Mouse (Mus musculus): ENCODE data around the gene Sost. TPM values are rescaled to one million over a fixed set of nuclear protein-coding genes. Genes with fewer than 3 reads are reported as not detected.

Sost gene
- polyA plus RNA-seq, 1 experiment from 2014 or later = 0.63 TPM

DNA sequence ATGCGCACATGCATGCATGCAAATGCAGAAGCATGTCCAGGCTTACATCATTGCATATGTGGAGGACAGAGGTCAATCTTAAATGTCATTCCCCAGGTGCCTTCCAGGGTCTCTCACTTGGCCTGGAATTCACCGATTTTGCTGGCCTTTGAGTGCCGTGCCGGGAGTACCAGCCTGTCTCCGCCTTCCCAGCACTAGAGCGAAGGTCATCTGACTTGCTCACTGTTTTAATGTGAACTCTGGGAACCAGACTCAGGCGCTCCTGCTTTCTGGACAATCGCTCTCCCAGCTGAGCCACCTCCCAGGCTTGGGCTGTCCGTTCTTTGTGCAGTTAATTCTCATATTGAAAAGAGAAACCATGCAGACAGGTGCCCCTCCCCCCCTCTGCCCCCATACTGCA, 39.5 kb upstream of the Sost start:
- no peak overlapping the region for H3K27ac ChIP-seq (ENCODE audit: low read length)
- no peaks in the 10 kb centered on the region for H3K27me3 ChIP-seq (ENCODE audit: control insufficient read depth, insufficient read depth, low read depth, low read length)
- no peaks in the 10 kb centered on the region for H3K4me1 ChIP-seq (replicated peaks; ENCODE audit: control insufficient read depth, insufficient read depth, low read length)
- no peak overlapping the region for H3K4me2 ChIP-seq (ENCODE audit: low read depth, low read length)
- 66% methylated on average over 9 of the region's 9 CpGs for WGBS
- no peak for ATAC-seq (ENCODE audit: low read depth)
- H3K9me3 ChIP-seq (ENCODE audit: control insufficient read depth, low read length) = no peaks in the 10 kb centered on the region
- H3K4me3 ChIP-seq (ENCODE audit: low read length) = no peak overlapping the region
- no peak overlapping the region for H3K9ac ChIP-seq (ENCODE audit: low read length)
- no peaks in the 10 kb centered on the region for H3K36me3 ChIP-seq (ENCODE audit: control insufficient read depth, insufficient read depth, low read length)

DNA sequence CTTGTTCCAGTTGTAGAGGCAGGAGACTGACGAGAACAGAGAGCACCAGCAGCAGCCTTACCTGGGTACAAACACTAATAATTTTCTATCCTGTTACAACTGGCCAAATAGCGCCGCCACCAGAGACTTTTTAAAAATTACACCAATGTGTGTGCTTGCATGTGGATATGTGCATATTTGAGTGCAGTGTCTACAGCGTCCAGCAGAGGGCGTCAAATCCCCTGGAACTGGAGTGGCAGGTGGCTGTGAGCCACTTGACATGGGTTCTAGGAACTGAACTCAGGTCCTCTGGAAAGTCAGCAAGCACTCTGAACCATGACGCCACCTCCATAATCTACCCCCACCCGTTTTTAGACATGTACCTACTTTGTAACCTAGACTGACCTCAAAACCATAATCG, 37.4 kb upstream of the Sost start:
- no peak for ATAC-seq (ENCODE audit: low read depth)

DNA sequence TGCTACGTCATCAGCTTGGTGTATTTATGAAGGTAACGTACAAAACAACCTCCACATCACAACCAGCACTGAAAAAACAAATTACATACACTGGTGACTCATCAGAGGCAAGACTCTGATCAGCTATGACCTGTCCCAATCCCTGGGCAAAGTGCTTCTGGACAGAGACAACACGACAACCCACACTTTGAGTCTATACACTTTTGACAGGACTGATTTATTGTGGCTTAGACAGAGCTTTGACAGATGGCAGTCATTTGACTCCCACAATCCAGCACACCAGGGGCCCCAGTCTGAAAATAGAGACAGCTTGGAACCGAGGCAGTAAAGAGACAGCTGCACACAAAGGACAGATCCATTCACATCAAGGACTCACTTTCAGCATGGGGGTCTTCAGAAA, 32.7 kb upstream of the Sost start:
- Histone ChIP-seq H3K9ac (ENCODE audit: low read length) (no peak overlapping the region), H3K36me3 (ENCODE audit: control insufficient read depth, insufficient read depth, low read length) (no peaks in the 10 kb centered on the region), H3K27ac (ENCODE audit: low read length) (no peak overlapping the region), H3K9me3 (ENCODE audit: control insufficient read depth, low read length) (no peaks in the 10 kb centered on the region), H3K4me2 (ENCODE audit: low read depth, low read length) (no peak overlapping the region), H3K4me3 (ENCODE audit: low read length) (no peak overlapping the region), H3K4me1 (replicated peaks; ENCODE audit: control insufficient read depth, insufficient read depth, low read length) (no peaks in the 10 kb centered on the region), H3K27me3 (ENCODE audit: control insufficient read depth, insufficient read depth, low read depth, low read length) (no peaks in the 10 kb centered on the region)
- 56% methylated on average over 4 of the region's 4 CpGs for WGBS
- no peak for ATAC-seq (ENCODE audit: low read depth)

More for the DNA sequence above, 37.4 kb upstream of the Sost start:
- Histone ChIP-seq H3K27me3 (ENCODE audit: control insufficient read depth, insufficient read depth, low read depth, low read length) (no peaks in the 10 kb centered on the region), H3K9me3 (ENCODE audit: control insufficient read depth, low read length) (no peaks in the 10 kb centered on the region), H3K4me2 (ENCODE audit: low read depth, low read length) (no peak overlapping the region), H3K36me3 (ENCODE audit: control insufficient read depth, insufficient read depth, low read length) (no peaks in the 10 kb centered on the region), H3K4me1 (replicated peaks; ENCODE audit: control insufficient read depth, insufficient read depth, low read length) (no peaks in the 10 kb centered on the region), H3K9ac (ENCODE audit: low read length) (no peak overlapping the region), H3K27ac (ENCODE audit: low read length) (no peak overlapping the region), H3K4me3 (ENCODE audit: low read length) (no peak overlapping the region)
- WGBS = 87% methylated on average over 8 of the region's 8 CpGs

DNA sequence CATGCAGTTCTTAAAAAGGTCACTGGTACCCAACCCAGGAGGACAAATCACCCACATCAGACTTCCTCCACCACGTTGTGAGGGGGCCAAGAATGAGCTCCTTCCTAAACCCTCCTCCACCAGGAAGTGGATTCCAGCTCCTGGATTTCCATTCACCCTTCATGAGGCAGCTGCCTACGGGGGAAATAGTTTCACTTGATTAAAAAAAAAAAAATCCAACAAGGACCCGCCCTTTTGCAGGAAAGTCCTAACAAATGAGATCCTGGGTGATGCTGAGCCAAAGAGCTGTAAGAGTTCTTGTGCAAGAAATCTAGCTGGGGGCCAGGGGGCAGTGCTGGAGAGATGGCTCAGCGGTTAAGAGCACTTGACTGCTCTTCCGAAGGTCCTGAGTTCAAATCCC, 31.4 kb upstream of the Sost start:
- Histone ChIP-seq H3K36me3 (ENCODE audit: control insufficient read depth, insufficient read depth, low read length) (no peaks in the 10 kb centered on the region), H3K9me3 (ENCODE audit: control insufficient read depth, low read length) (no peaks in the 10 kb centered on the region), H3K4me3 (ENCODE audit: low read length) (no peak overlapping the region), H3K4me1 (replicated peaks; ENCODE audit: control insufficient read depth, insufficient read depth, low read length) (no peaks in the 10 kb centered on the region), H3K27ac (ENCODE audit: low read length) (no peak overlapping the region), H3K27me3 (ENCODE audit: control insufficient read depth, insufficient read depth, low read depth, low read length) (no peaks in the 10 kb centered on the region), H3K9ac (ENCODE audit: low read length) (no peak overlapping the region), H3K4me2 (ENCODE audit: low read depth, low read length) (no peak overlapping the region)
- ATAC-seq (ENCODE audit: low read depth) = peak; percentile 17; the same call in 1 of the 2 replicates
- 38% methylated on average over 5 of the region's 5 CpGs for WGBS

DNA sequence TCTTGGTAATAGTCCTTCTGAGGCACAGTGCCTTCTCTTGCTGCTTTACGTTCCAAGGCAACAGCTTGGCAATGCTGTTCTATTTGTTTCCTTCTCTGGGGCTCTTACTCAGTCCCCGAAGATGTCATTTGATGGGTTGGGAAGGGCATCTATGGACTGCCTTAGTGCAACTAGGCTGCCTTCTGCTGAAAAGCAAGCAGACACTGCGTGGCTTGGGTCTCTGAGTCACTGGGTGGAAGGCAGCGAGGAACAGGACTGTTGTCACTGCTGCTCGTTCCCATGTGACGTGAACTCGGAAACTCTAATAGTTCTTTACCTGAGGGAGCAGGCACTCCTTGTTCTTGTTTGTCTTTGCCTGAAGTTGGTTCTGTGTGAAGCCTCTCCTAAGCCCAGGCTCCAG, 29.1 kb upstream of the Sost start:
- H3K36me3 ChIP-seq (ENCODE audit: control insufficient read depth, insufficient read depth, low read length) = no peaks in the 10 kb centered on the region
- H3K9me3 ChIP-seq (ENCODE audit: control insufficient read depth, low read length) = no peaks in the 10 kb centered on the region
- no peak overlapping the region for H3K27ac ChIP-seq (ENCODE audit: low read length)
- H3K4me2 ChIP-seq (ENCODE audit: low read depth, low read length) = no peak overlapping the region
- 82% methylated on average over 7 of the region's 7 CpGs for WGBS
- H3K4me3 ChIP-seq (ENCODE audit: low read length) = no peak overlapping the region
- no peak for ATAC-seq (ENCODE audit: low read depth)
- no peaks in the 10 kb centered on the region for H3K4me1 ChIP-seq (replicated peaks; ENCODE audit: control insufficient read depth, insufficient read depth, low read length)
- H3K27me3 ChIP-seq (ENCODE audit: control insufficient read depth, insufficient read depth, low read depth, low read length) = no peaks in the 10 kb centered on the region
- H3K9ac ChIP-seq (ENCODE audit: low read length) = no peak overlapping the region

DNA sequence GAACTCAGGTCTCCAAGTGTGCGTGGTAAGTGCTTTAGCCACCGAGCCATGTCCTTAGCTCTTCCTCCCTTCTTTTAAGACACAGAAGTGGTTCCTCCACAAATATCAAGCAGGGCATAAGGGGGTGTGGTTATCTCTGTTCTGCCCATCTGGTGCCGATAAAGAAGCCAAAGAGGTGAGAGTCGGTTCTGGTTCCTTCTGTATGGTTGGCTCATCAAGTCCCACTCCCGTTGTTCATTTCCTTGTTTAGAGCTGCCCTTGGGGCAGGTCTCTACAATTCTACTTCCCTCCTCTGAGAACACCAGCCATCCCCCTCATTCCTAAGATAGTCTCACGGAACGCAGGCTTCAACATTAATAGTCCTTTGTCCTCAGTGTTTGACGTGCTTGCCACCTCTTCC, 27.3 kb upstream of the Sost start:
- Histone ChIP-seq H3K9me3 (ENCODE audit: control insufficient read depth, low read length) (no peaks in the 10 kb centered on the region), H3K4me2 (ENCODE audit: low read depth, low read length) (no peak overlapping the region), H3K27me3 (ENCODE audit: control insufficient read depth, insufficient read depth, low read depth, low read length) (no peaks in the 10 kb centered on the region), H3K4me3 (ENCODE audit: low read length) (no peak overlapping the region), H3K36me3 (ENCODE audit: control insufficient read depth, insufficient read depth, low read length) (no peaks in the 10 kb centered on the region), H3K9ac (ENCODE audit: low read length) (no peak overlapping the region), H3K4me1 (replicated peaks; ENCODE audit: control insufficient read depth, insufficient read depth, low read length) (no peaks in the 10 kb centered on the region), H3K27ac (ENCODE audit: low read length) (no peak overlapping the region)
- 47% methylated on average over 8 of the region's 8 CpGs for WGBS
- ATAC-seq (ENCODE audit: low read depth) = peak; percentile 28; the same call in 1 of the 2 replicates

DNA sequence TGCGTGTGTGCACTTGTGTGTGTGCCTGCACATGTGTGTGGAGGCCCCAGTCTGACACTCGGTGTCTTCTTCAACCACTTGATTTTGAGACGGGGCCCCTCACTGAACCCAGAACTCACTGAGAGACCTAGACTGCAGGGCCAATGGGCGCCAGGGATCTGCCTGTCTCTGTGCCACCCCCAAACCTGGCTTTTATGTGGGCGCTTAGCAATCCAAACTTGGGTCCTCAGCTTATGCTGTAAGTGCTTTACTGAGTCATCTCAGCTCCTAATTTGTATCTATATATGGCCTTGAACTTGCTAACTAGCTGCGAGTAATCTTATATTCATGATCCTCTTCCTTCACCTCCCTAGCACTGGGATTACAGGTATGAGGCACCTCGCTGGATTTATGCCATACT, 25.6 kb upstream of the Sost start:
- no peaks in the 10 kb centered on the region for H3K4me1 ChIP-seq (replicated peaks; ENCODE audit: control insufficient read depth, insufficient read depth, low read length)
- H3K27ac ChIP-seq (ENCODE audit: low read length) = no peak overlapping the region
- no peaks in the 10 kb centered on the region for H3K27me3 ChIP-seq (ENCODE audit: control insufficient read depth, insufficient read depth, low read depth, low read length)
- ATAC-seq (ENCODE audit: low read depth) = no peak
- H3K9me3 ChIP-seq (ENCODE audit: control insufficient read depth, low read length) = no peaks in the 10 kb centered on the region
- no peak overlapping the region for H3K9ac ChIP-seq (ENCODE audit: low read length)
- WGBS = 86% methylated on average over 7 of the region's 7 CpGs
- H3K36me3 ChIP-seq (ENCODE audit: control insufficient read depth, insufficient read depth, low read length) = no peaks in the 10 kb centered on the region
- no peak overlapping the region for H3K4me2 ChIP-seq (ENCODE audit: low read depth, low read length)
- no peak overlapping the region for H3K4me3 ChIP-seq (ENCODE audit: low read length)

DNA sequence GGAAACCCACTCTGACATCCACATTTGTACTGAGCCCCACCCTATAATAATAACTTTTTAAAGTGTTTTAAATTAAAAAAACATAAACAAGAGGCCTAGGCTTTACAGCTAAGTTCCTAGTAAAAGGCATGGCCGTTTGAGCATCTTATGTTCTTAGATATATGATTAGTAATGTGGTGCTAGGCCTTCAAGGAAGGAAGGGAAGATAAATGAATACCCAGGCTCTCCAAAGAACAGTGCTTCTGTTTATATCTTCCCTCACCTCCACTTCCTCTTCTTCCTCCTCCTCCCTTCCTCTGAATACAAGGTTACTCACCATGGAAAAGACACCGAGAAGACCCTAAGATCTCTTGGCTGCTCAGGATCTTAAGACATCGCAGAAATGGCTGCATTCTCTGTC, 25.0 kb upstream of the Sost start:
- no peak overlapping the region for H3K4me2 ChIP-seq (ENCODE audit: low read depth, low read length)
- no peaks in the 10 kb centered on the region for H3K36me3 ChIP-seq (ENCODE audit: control insufficient read depth, insufficient read depth, low read length)
- H3K9me3 ChIP-seq (ENCODE audit: control insufficient read depth, low read length) = no peaks in the 10 kb centered on the region
- WGBS = 57% methylated on average over 3 of the region's 3 CpGs
- no peak overlapping the region for H3K9ac ChIP-seq (ENCODE audit: low read length)
- no peaks in the 10 kb centered on the region for H3K27me3 ChIP-seq (ENCODE audit: control insufficient read depth, insufficient read depth, low read depth, low read length)
- no peak overlapping the region for H3K4me3 ChIP-seq (ENCODE audit: low read length)
- no peaks in the 10 kb centered on the region for H3K4me1 ChIP-seq (replicated peaks; ENCODE audit: control insufficient read depth, insufficient read depth, low read length)
- no peak overlapping the region for H3K27ac ChIP-seq (ENCODE audit: low read length)
- no peak for ATAC-seq (ENCODE audit: low read depth)

DNA sequence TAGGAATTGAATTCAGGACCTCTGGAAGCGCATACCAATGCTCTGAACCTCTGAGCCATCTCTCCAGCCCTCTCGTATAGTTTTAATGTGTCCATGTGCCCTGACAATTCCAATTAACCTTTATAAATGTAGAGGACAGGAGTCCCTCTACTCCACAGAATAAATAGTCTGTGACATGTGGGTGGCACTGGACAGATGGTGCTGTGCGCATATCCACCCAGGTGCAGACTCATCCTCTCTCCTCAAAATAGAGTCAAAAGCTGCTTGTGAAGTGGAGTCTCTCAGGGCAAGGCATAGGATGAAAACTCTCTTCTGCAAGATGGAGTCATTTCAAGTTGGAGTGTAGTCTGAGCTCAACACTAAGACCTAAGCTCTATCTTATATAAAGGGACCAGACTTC, 23.4 kb upstream of the Sost start:
- no peaks in the 10 kb centered on the region for H3K36me3 ChIP-seq (ENCODE audit: control insufficient read depth, insufficient read depth, low read length)
- 83% methylated on average over 3 of the region's 3 CpGs for WGBS
- peaks cover 7% of the 10 kb centered on the region for H3K4me1 ChIP-seq (replicated peaks; ENCODE audit: control insufficient read depth, insufficient read depth, low read length)
- no peak overlapping the region for H3K27ac ChIP-seq (ENCODE audit: low read length)
- no peak overlapping the region for H3K4me3 ChIP-seq (ENCODE audit: low read length)
- no peak overlapping the region for H3K4me2 ChIP-seq (ENCODE audit: low read depth, low read length)
- H3K27me3 ChIP-seq (ENCODE audit: control insufficient read depth, insufficient read depth, low read depth, low read length) = no peaks in the 10 kb centered on the region
- H3K9me3 ChIP-seq (ENCODE audit: control insufficient read depth, low read length) = no peaks in the 10 kb centered on the region
- H3K9ac ChIP-seq (ENCODE audit: low read length) = no peak overlapping the region
- no peak for ATAC-seq (ENCODE audit: low read depth)

DNA sequence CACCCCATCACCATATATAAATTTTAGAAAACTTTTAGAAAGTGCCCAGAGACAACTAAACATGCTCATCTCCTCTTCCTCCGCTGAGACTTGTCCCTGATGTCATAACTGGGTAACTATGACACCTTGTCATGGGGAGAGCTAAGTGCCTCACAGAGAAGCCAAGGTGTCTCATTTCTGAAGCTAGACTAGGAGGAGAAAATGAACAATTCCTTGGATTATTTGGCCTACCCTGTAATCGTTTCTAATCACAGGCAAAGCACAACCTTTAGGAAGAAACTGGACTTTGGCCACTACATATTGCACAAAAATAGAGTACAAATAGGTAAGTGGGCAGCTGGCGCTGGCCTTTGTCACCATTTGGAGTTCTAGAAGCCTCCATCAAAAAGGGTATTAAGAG, 20.1 kb upstream of the Sost start, which contains the start of gene Dusp3:
Dusp3 (minus strand) TSS at position 101 of the 400 bp plus-strand sequence.
- no peaks in the 10 kb centered on the region; the same call in 1 of the 2 replicates for H3K27me3 ChIP-seq (ENCODE audit: control insufficient read depth, insufficient read depth, low read depth, low read length)
- H3K4me1 ChIP-seq (replicated peaks; ENCODE audit: control insufficient read depth, insufficient read depth, low read length) = peaks cover 26% of the 10 kb centered on the region
- ATAC-seq (ENCODE audit: low read depth) = no peak
- no peak within 1 kb of the TSS for H3K9ac ChIP-seq (ENCODE audit: low read length)
- no peak within 1 kb of the TSS for H3K27ac ChIP-seq (ENCODE audit: low read length)
- 81% methylated on average over 3 of the region's 3 CpGs for WGBS
- peak within 1 kb of the TSS; percentile 32 for H3K4me2 ChIP-seq (ENCODE audit: low read depth, low read length)
- no peak within 1 kb of the TSS for H3K4me3 ChIP-seq (ENCODE audit: low read length)
- no peaks in the 10 kb centered on the region for H3K36me3 ChIP-seq (ENCODE audit: control insufficient read depth, insufficient read depth, low read length)
- H3K9me3 ChIP-seq (ENCODE audit: control insufficient read depth, low read length) = no peaks in the 10 kb centered on the region
